Mouse (Mus musculus) MN1 (cell line): Measurements from ENCODE around the gene Nckap5l.
"Not testable (repeated sequence)": the region's sequence is repeated elsewhere in the genome, so short reads cannot be mapped to it uniquely, and the experiment has no call there.

Experiments used
- DNase-seq: peaks from one replicate; pipeline ENCODE4 v3.0.0-alpha.2; 2016; ENCODE audit warnings: low spot score

Gene Nckap5l

GRCm38 (mm10) chr15:99396462-99396861, 61.1 kb downstream of the Nckap5l start:
- DNase-seq: no peak

GRCm38 (mm10) chr15:99393386-99394252, 63.9 kb downstream of the Nckap5l start:
- DNase-seq: peak; percentile 79

DNA sequence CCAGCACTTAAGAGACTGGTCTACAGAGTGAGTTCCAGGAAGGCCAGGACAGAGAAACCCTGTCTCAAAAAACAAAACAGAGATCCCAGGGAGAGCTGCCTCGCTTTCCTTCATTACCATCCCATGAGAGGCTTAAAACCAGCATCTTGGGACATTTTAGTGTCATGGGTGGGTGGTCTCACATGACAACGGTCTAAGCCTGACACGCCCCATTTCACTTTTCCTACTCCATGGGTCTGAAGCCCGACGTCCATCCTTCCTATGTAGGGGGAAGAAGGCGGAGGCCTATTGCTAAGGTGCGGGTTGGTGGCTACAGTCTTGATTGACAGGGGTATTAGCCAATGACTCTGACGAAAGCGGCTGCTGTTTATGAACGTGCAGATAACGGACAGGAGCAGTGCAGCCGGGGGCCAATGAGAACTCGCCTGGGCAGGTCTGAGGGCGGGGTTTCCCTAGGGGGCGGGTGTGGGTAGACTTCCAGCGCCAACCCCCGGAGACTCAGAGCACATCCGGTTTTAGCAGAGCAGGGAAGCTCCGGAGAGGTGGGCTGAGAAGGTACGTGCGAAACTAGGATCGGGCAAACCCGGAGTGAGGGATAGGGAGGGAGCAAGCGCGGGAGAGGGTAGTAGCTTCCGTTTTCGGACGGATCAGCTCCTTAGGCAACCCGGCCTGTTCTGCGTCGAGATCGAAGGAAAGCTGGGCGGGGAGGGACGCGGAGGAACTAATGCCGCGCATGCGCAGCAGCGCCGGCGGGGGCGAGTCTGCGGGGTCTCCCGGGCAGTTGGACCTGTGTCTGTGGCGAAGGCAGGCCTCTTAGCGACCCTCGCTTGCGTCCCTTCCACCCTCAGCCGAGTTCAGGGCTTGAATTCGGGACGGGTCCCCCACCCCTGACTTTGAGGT, 64.8 kb downstream of the Nckap5l start, which contains the start of gene Tmbim6:
Gene Tmbim6, plus strand, starts transcription at position 397 of the 900 bp plus-strand sequence.
- DNase-seq: peak; percentile 100

- no peak for DNase-seq
Observed at GRCm38 (mm10) chr15:99391975-99392374, 65.6 kb downstream of the Nckap5l start.

- DNase-seq: no peak
Observed at GRCm38 (mm10) chr15:99390472-99391401, 66.8 kb downstream of the Nckap5l start.

DNA sequence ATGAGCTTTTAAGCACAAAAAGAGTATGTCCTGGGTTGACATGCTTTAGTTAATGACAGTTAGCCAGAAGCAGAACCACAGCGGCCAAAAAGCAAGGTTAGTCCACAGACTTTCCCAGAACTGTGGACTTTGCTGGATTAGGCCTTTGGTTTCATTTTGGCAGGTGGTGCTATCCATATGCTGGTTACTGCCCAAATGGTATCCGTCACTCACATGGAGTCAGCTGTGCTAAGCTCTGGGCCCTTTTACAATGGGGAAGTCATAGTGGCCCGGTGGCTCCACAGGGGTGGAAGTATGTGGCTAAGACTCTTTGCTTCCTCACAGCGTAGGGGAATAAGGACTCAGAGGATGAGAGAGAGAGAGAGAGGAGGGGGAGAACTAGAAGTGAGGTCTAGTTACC, 69.6 kb downstream of the Nckap5l start:
- DNase-seq: no peak

- DNase-seq: no peak
Observed at GRCm38 (mm10) chr15:99386796-99387195, 70.8 kb downstream of the Nckap5l start.

- not testable (repeated sequence) for DNase-seq
Observed at GRCm38 (mm10) chr15:99386110-99386509, 71.4 kb downstream of the Nckap5l start.

GRCm38 (mm10) chr15:99384071-99384470, 73.5 kb downstream of the Nckap5l start:
- DNase-seq: no peak

DNA sequence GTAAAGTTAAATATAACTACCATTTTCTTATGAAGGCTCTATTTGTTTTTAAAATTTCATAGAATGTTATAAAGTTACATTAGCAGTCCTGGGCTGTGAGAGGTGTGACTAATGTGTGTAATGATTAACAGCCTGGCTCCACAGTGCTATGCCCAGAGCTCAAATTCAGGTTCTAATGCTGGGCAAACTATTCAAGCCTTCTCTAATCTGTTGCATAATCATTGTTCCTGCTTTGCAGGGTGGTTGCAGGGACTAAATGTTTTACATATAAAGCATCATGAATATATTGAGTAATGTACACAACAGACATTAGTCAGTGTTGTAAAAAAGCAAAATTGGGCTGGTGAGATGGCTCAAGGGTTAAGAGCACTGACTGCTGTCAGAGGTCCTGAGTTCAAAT, 74.7 kb downstream of the Nckap5l start:
- no peak for DNase-seq

DNA sequence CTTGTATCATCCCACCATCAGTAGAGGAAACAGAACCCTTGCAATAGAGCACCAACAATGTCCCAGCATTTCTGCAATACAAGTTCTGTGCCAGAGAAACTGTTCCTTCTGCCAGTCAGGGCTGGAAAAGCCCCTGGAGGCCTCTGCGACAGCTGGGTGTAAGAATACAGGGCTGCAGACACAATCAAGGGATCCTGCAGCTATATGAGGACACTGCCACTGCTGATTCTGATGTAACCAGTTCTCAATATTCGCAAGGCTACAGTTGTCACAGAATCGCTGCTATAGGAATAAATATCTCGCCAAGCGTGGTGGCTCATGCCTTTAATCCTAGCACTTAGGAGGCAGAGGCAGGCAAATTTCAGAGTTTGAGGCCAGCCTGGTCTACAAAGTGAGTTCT, 81.3 kb downstream of the Nckap5l start:
- DNase-seq: peak; percentile 70

DNA sequence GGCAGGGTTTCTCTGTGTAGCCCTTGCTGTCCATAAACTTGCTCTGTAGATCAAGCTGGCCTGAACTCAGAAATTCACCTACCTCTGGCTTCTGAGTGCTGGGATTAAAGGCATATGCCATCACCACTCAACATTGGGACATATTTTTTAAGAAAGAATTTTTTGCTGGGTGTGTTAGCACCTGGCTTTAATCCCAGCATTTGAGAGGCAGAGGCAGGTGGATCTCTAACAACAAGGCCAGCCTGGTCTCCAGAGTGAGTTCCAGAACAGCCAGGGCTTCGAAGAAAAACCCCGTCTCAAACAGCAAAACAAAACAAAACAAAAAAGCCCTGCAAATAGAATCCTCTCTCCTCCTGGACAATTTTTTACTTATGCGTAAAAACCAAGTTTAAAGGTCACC, 82.0 kb downstream of the Nckap5l start:
- DNase-seq: no peak

DNA sequence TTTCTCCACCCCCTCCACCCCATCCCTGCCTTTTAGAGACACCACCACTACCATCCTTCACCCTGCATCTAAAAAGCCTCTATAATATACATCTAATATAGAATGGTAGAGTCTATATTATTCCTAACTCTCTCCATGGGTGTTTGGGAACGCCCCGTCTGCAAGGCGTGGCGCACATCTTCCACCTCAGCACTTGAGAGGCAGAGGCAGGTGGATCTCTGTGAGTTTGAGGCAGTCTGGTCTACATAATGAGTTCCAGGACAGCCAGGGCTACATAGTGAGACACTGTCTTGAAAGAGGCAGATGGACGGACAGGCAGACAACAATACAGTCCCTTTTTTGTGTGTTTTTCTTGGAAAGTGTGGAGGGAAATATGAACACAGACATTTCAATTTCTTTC, 82.5 kb downstream of the Nckap5l start:
- DNase-seq: no peak

DNA sequence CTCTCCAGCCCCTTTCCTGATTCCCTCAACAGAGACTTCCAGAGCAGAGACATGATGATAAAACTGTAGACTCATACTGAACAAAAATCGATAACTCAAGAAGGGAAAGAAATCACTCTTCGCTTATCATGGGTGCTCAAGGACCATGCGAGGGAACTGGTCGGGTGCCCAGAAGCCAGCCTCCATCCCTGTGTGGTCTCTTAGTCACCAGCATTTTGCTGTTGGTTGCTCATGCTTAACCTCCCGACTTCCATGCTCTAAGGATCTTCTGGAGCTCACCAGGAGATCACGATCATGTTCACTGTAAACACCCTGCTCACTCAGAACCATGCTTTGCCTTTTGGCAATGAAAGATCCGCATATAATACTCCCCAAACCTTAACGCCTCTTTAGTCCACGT, 84.8 kb downstream of the Nckap5l start:
- DNase-seq: no peak
